Mouse (Mus musculus) thymus, adult 2 months (tissue): ENCODE results near the gene Lkaaear1. TPM values are rescaled to one million over a fixed set of nuclear protein-coding genes. Genes with fewer than 3 reads are reported as not detected.

Experiments used
- DNase-seq: peaks from one replicate; pipeline ENCODE4 v3.0.0; 2021
- H3K27ac ChIP-seq: fragments of 200-500 bp; 2 replicates; pipeline ENCODE4 v1.5.1; 2012; ENCODE audit warnings: low read length, control low read depth; ENCODE audit not compliant: control insufficient read depth, insufficient read depth
- H3K27me3 ChIP-seq: fragments of 200-500 bp; 2 replicates; pipeline ENCODE4 v1.6.1; 2012; ENCODE audit warnings: mild to moderate bottlenecking, low read length, moderate library complexity, mixed read lengths; ENCODE audit not compliant: control insufficient read depth, insufficient read depth
- H3K36me3 ChIP-seq: fragments of 200-500 bp; 2 replicates; pipeline ENCODE4 v1.6.1; 2012; ENCODE audit warnings: mild to moderate bottlenecking, low read length, moderate library complexity; ENCODE audit not compliant: control insufficient read depth, insufficient read depth
- H3K4me1 ChIP-seq: fragments of 200-500 bp; replicated peaks from 2 replicates; pipeline ENCODE4 v1.6.1; 2012; ENCODE audit warnings: low read length; ENCODE audit not compliant: control insufficient read depth, insufficient read depth
- H3K4me3 ChIP-seq: fragments of 200-500 bp; 2 replicates; pipeline ENCODE4 v1.5.1; 2012; ENCODE audit warnings: mild to moderate bottlenecking, low read length, control low read depth, moderate library complexity; ENCODE audit not compliant: control insufficient read depth, insufficient read depth
- CTCF ChIP-seq: fragments of 200-500 bp; IDR thresholded peaks from 2 replicates; pipeline ENCODE4 v1.5.1; 2012; ENCODE audit warnings: mild to moderate bottlenecking, control low read depth, low read length, moderate library complexity, borderline replicate concordance; ENCODE audit not compliant: control insufficient read depth, poor library complexity, insufficient read depth; ENCODE audit errors: extremely low read depth
- POLR2A ChIP-seq: fragments of 200-500 bp; IDR thresholded peaks from 2 replicates; pipeline ENCODE4 v1.6.1; 2012; ENCODE audit warnings: mild to moderate bottlenecking, low read length, control low read depth, moderate library complexity; ENCODE audit not compliant: control insufficient read depth, poor library complexity, insufficient read depth; ENCODE audit errors: extremely low read depth
- WGBS: fragments of 180-500 bp; shearing (Covaris S2); methylation state at CpG from one replicate; pipeline ENCODE4 v1.1.7; 2018; 5-methylcytosine and 5-hydroxymethylcytosine counted together
- polyA plus RNA-seq: library from polyadenylated mRNA; depleted of rRNA; stranded (reverse); fragments of >200 nt; gene quantifications from 2 replicates; pipeline ENCODE4 v1.2.3, GENCODE M21; 2012; rRNA removed

The Lkaaear1 gene
- not detected in 2 replicates for polyA plus RNA-seq

GRCm38 (mm10) chr2:181698241-181698640 lies at the start of gene Lkaaear1:
Gene Lkaaear1 (minus strand): TSS chr2:181698442.
- Histone ChIP-seq H3K4me3 (no peak within 1 kb of the TSS), H3K27me3 (no peaks in the 10 kb centered on the region), H3K27ac (no peak within 1 kb of the TSS), H3K4me1 (peaks cover 8% of the 10 kb centered on the region), H3K36me3 (no peaks in the 10 kb centered on the region)
- whole genome bisulfite sequencing, result 54% methylated on average over 5 of the region's 5 CpGs
- DNase-seq, result no peak
- no peak for TF ChIP-seq CTCF
- TF ChIP-seq POLR2A, result no peak

- no peak overlapping the region for H3K4me3 ChIP-seq
Observed at GRCm38 (mm10) chr2:181730051-181730450, 31.8 kb upstream of the Lkaaear1 start.

DNA sequence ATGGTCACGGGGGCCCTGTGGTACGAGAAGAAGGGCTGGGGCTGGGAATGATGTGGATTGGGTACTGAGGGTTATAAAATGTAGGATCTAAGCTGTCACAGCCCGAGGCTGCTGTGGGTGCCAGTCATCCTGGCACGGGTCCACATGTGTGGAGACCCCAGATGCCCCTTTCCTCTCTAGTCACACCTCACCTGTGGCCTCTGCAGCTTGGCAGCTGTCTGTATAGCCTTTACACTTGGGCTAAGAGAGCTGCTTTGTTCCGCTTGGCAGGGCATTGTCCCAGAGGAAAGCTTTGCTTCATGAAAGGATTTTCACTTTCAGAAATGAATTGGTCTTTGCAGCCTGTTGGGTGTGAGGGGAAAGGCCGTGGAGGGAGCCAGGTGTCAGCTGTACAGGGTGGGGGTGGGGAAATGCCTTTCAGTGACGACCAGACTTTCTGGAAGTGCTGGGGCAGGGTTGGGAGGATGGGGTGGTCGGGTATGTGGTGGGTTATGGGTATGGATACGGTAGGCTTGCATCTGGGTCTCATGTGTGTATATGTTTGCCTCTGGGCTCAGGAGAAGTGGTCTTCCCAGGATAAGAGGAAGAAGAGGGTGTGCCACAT lies 29.5 kb upstream of the Lkaaear1 start:
- 58% methylated on average over 9 of the region's 9 CpGs for WGBS
- no peak for DNase-seq
- Histone ChIP-seq H3K27me3 (no peaks in the 10 kb centered on the region), H3K4me1 (peaks cover 12% of the 10 kb centered on the region), H3K36me3 (no peaks in the 10 kb centered on the region), H3K4me3 (no peak overlapping the region), H3K27ac (no peak overlapping the region)
- no peak for TF ChIP-seq CTCF
- TF ChIP-seq POLR2A, result no peak

More at GRCm38 (mm10) chr2:181730051-181730450, 31.8 kb upstream of the Lkaaear1 start:
- TF ChIP-seq CTCF (no peak), POLR2A (no peak)
- WGBS, result 45% methylated on average over 3 of the region's 3 CpGs
- peak; percentile 43 for DNase-seq
- Histone ChIP-seq H3K4me1 (peaks cover 12% of the 10 kb centered on the region), H3K36me3 (no peaks in the 10 kb centered on the region), H3K27me3 (no peaks in the 10 kb centered on the region), H3K27ac (peak overlapping the region; percentile 42; the same call in 1 of the 2 replicates)

DNA sequence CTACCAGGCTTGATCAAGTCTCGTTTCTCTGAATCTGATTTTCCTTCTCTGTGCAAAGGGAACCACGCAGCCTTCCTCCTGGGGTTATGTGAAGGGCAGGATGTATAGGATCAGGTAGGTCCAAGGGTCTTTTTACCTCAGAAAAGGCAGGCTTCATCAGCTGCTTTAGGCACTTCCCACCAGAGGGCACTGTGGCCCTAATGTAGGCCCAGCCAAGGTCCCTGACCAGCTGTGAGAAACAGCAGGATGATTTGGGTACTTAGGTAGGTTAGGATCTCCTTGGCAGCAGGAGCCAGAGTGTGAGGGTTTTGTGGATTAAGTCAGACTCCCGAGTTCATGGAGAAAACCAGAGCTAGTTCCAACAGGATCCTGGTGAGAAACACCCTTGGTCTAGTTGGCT lies 24.0 kb upstream of the Lkaaear1 start:
- no peak overlapping the region for H3K4me3 ChIP-seq
- no peaks in the 10 kb centered on the region for H3K36me3 ChIP-seq
- H3K27me3 ChIP-seq, result no peaks in the 10 kb centered on the region
- H3K4me1 ChIP-seq, result no peaks in the 10 kb centered on the region
- DNase-seq, result peak; percentile 25
- WGBS, result 34% methylated on average over 3 of the region's 3 CpGs
- TF ChIP-seq CTCF (peak; percentile 29; the same call in 1 of the 2 replicates), POLR2A (no peak)
- H3K27ac ChIP-seq, result no peak overlapping the region

DNA sequence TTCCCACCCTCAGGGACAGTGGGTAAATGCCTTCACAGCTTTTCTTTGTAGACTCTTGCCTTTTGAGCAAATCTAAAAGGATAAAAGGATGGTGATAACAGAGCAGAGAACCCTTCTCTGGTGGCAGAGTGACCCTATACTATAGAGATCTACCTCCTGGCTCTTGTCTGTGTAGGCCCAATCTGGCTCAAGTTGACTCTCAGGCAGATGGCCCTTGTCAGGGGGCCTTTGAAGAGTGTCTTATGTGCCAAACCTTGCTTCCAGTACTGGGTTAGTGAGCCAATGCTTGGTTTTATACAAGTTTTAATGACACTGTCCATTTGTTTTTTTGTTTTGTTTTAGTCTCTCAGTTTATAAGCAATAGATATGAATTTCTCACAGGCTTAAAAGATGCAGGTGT lies 23.0 kb upstream of the Lkaaear1 start:
- no peak for DNase-seq
- Histone ChIP-seq H3K36me3 (no peaks in the 10 kb centered on the region), H3K4me1 (no peaks in the 10 kb centered on the region), H3K4me3 (no peak overlapping the region), H3K27me3 (no peaks in the 10 kb centered on the region), H3K27ac (no peak overlapping the region)
- TF ChIP-seq POLR2A (no peak), CTCF (no peak)

GRCm38 (mm10) chr2:181720061-181720460 lies 21.8 kb upstream of the Lkaaear1 start:
- Histone ChIP-seq H3K27me3 (no peaks in the 10 kb centered on the region), H3K27ac (no peak overlapping the region), H3K4me3 (no peak overlapping the region), H3K36me3 (no peaks in the 10 kb centered on the region), H3K4me1 (peaks cover 1% of the 10 kb centered on the region; the same call in 1 of the 2 replicates)
- WGBS, result 49% methylated on average over 3 of the region's 3 CpGs
- no peak for DNase-seq
- no peak for TF ChIP-seq CTCF
- no peak for TF ChIP-seq POLR2A
